In the genomic region with DNA sequence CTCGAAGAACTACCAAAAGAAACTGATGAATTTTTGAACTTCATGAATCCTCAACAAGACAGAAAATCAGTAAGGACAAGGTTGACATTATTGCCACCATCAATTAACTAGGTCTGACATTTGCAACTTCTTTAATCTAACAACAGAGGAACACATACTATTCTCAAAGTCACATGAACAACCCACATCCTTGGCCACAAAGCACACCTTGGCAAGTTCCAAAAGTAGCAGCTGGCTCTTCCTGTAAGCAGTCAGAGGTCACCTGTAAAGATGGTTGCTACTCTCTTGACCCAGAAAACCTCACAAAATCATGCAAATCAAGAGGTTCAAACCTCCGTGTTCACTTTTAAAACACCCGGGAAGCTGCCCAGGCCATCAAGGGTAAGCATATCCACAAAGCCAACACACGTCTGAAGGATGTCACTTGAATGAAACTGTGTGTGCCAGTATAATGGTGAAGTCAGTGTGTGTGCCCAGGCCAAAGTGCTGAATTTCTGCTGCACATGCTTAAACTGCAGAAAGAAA, we compare ENCODE assay signal across 26 mouse cellular contexts. TPM values are rescaled to one million over a fixed set of nuclear protein-coding genes. Genes with fewer than 3 reads are reported as not detected.
DNase-seq lines count a peak whose midpoint lies in the region; TF ChIP-seq lines count a peak whose summit lies in the region.
"Had no signal": no experiment of that assay in that cellular context is flagged by ENCODE, and none has a peak within 500 bp of the region (broad histone marks: within the 10 kb centered on the region; RNA-seq: fewer than 3 reads in every experiment).

No protein-coding gene starts in this region.

- H3K27ac ChIP-seq in cerebellum, adult 2 months (ENCODE audit: insufficient read depth, low read length), result peak overlapping the region; percentile 78
- H3K27ac ChIP-seq: forebrain, embryonic 12.5 days; heart, embryonic 13.5 days; hindbrain, embryonic 10.5 days; kidney, embryonic 15.5 days; limb, embryonic 10.5 days; midbrain, embryonic 10.5 days; neural tube, embryonic 15.5 days; stomach, postnatal 0 days had no signal

- H3K4me1 ChIP-seq in cerebellum, adult 2 months (ENCODE audit: control insufficient read depth, insufficient read depth, low read length), result peaks cover 15% of the 10 kb centered on the region
- H3K4me1 ChIP-seq: hindbrain, embryonic 10.5 days; limb, embryonic 10.5 days had no signal

- no peak overlapping the region for H3K4me3 ChIP-seq in cerebellum, adult 2 months (replicated peaks; ENCODE audit: insufficient read depth, low read depth, low read length)
- H3K4me3 ChIP-seq: forebrain, embryonic 12.5 days; heart, embryonic 13.5 days; hindbrain, embryonic 10.5 days; kidney, embryonic 15.5 days; limb, embryonic 10.5 days; midbrain, embryonic 10.5 days; neural tube, embryonic 15.5 days had no signal

- no peak for DNase-seq in cerebellum, adult 2 months
- DNase-seq in cerebellum, adult 9-11 months, result no peak
- DNase-seq in A20 (ENCODE audit: low read depth, low spot score), result peak; percentile 37
- peak; percentile 66 for DNase-seq in induced T-regulatory cell, adult 2 months (ENCODE audit: low read depth)
- peak; percentile 40 to 46 for DNase-seq in thymus, postnatal 10 days (ENCODE audit: low spot score in 2 of 2)
- no peak for DNase-seq in heart, postnatal 4 days
- no peak for DNase-seq in ovary, postnatal 36 days (ENCODE audit: low spot score)
- DNase-seq in right cerebral cortex, postnatal 36 days (ENCODE audit: low spot score in 2 of 2), result no peak
- DNase-seq: lung, adult 2 months; lung, postnatal 36 days; retina, postnatal 1 day had no signal

- TF ChIP-seq CTCF in cerebellum, adult 2 months (IDR thresholded peaks at IDR 0.05; ENCODE audit: borderline replicate concordance, insufficient read depth, low read depth, low read length), result no peak

- H3K27me3 ChIP-seq in cerebellum, adult 2 months (ENCODE audit: control insufficient read depth, insufficient read depth, low read length), result no peaks in the 10 kb centered on the region
- H3K27me3 ChIP-seq: forebrain, embryonic 12.5 days; heart, embryonic 13.5 days; kidney, embryonic 15.5 days; neural tube, embryonic 15.5 days; Patski had no signal

- 28% methylated on average over 4 of the region's 4 CpGs for WGBS in cerebellum, adult 2 months

- TF ChIP-seq POLR2A in cerebellum, adult 2 months (IDR thresholded peaks at IDR 0.05; ENCODE audit: borderline replicate concordance, insufficient read depth, low read length), result no peak

RNA-seq across cellular contexts. Expression of gene Trpc4ap, which starts 12.5 kb away (rescaled TPM):
- 223 and 236 TPM in 2 replicates for polyA plus RNA-seq in cerebellum, adult 2 months (2012; rRNA removed)
- 10 to 100 TPM; 81.3 to 82.1 TPM for total RNA-seq in heart, postnatal 4 days (2021)

RNA-seq across cellular contexts. Expression of gene Edem2, which starts 49.6 kb away (rescaled TPM):
- 52.9 and 53.4 TPM in 2 replicates for polyA plus RNA-seq in cerebellum, adult 2 months (2012; rRNA removed)
- 1 to 10 TPM; 9.3 to 9.7 TPM for total RNA-seq in heart, postnatal 4 days (2021)

RNA-seq across cellular contexts. Expression of gene Gm17581, which starts 56.0 kb away (rescaled TPM):
- not detected in 2 replicates for polyA plus RNA-seq in cerebellum, adult 2 months (2012; rRNA removed)
- total RNA-seq in heart, postnatal 4 days (2021), result not detected
- polyA plus RNA-seq: forebrain, embryonic 12.5 days; frontal cortex, adult 2 months; gonadal fat pad, adult 2 months; heart, embryonic 13.5 days; hindbrain, embryonic 10.5 days; intestine, embryonic 16.5 days; kidney, embryonic 15.5 days; large intestine, adult 2 months; limb, embryonic 10.5 days; liver, embryonic 11.5 days; lung, adult 2 months; midbrain, embryonic 10.5 days; neural tube, embryonic 15.5 days; Patski; small intestine, adult 2 months; stomach, postnatal 0 days had no signal

Comparison
In these comparisons a context has a peak if more than half of its experiments do, and no peak if none do; other contexts are left out.
1. DNase-seq: peak in A20 (single experiment), induced T-regulatory cell, adult 2 months (single experiment) and thymus, postnatal 10 days (2 of 2); none in cerebellum, adult 2 months (0 of 2), cerebellum, adult 9-11 months (single experiment), heart, postnatal 4 days (single experiment), ovary, postnatal 36 days (single experiment) and right cerebral cortex, postnatal 36 days (0 of 2).